Mouse (Mus musculus): ENCODE measurements around the gene Lama1.
A peak's percentile ranks its signal among the peaks of the same experiment; 100 is the strongest.

Gene Lama1

DNA sequence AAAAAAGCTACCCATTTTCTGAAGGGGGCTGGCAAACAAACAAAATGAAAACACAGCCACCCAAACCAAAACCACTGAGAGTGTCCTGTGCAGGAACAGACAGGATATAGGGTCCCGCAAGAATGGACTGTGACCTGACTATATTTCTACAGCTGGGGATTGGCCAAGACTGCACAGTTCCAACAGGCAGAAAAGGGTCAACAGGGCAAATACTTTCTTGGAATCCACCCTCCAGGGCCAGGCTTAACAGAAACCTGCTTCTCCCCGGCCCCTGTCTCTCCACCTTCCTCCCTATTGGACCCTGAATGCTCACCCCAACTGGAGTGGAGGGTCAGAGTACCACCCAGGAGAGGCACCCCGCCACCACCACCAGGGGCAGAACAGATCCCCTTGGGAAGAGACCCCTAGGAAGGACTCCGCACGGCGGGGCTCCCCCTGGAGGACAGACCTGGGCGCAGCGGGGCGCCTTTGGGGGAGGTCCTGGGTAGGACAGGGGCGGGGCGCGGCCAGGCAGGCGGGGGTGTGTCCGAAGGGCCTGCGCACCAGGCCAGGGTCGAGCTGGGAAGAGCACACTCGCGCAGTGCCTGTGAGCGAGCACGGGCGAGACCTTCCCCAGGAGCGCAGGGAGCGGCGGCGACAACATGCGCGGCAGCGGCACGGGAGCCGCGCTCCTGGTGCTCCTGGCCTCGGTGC, at the start of gene Lama1:
Gene Lama1, plus strand, starts transcription at position 566 of the 693 bp plus-strand sequence.
- DNase-seq (ENCODE audit: inconsistent age in 2 of 2, low spot score in 1 of 2), result peak; percentile 92 to 96

DNA sequence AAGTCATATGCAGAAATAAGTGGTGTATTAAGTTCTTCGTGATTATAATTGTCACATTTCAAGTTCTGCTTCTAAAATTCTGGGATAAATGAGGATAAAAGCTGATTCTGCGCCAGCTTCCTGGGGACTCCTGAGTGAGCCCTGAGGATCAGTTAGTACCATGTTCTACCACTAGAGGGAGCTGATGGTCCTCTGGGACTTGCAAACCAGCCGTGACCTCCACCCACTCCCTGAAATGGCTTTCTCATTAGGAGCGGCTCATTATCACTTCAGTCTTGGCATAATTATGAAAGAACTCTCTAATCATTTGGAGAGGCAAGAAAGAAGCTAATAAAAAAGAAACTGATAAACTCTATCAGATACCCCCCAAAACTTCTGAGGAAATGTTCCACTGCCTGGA, 45.6 kb upstream of the Lama1 start:
- DNase-seq (ENCODE audit: inconsistent age in 2 of 2, low spot score in 1 of 2), result peak; percentile 56 to 93

DNA sequence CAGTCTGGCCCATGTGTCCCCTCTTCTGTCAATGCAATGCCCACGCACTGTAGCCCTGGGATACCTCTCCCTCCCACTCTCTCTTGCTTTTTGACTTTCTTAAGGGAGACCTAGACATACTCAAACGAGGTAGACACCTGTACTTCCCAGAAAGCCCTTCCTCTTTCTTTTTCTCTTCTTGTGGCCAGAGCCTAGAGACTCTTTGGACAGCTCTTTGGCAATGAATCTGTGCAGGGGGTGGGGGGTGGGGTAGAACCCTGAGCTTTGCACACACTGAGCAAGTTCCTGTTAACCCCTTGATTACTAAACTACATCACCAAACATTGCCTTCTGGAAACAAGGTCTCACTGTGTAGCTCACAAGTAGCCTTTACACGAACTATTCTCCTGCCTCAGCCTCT, 32.8 kb upstream of the Lama1 start:
- DNase-seq (ENCODE audit: inconsistent age in 2 of 2, low spot score in 1 of 2), result no peak

DNA sequence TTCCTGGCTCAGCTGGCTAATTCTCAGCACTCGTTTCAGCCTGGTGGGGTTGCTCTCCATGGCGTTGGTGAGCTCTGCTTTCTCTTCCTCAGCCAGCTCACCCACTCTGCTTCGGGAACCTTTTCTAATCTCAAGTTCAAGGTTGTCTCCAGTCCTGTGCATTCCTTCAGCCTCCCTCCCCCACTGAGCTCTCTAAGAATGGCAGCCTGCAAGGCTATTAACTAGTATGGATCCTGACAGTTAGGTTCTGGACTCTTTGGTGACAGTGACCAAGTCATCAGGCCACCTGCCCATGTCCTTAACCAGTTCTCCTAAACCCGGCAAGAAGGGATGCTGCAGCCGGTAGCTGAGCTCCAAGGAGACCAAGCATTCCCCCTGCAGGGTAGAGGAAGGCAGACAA, 30.1 kb upstream of the Lama1 start:
- peak; percentile 63 to 82 for DNase-seq (ENCODE audit: inconsistent age in 2 of 2, low spot score in 1 of 2)

DNA sequence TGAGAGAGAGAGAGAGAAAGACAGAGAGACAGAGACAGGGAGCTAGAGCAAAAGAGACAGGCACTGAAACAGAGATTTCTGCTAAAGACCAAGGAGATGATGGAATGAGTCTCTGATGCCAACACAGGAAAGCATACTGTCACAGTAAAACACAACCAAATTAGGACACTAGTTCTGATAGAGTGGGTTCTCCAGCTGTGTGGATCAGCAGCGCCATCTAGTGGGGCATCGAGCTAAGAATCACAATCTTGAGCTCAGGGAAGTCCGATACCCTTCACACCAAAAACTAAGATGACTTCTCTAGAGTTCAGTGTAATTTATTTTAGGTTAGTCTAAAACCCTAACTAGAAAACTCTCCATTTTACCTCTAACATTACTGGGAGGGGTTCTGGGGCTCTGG, 29.1 kb upstream of the Lama1 start:
- DNase-seq (ENCODE audit: inconsistent age in 2 of 2, low spot score in 1 of 2), result peak; percentile 75 to 90

DNA sequence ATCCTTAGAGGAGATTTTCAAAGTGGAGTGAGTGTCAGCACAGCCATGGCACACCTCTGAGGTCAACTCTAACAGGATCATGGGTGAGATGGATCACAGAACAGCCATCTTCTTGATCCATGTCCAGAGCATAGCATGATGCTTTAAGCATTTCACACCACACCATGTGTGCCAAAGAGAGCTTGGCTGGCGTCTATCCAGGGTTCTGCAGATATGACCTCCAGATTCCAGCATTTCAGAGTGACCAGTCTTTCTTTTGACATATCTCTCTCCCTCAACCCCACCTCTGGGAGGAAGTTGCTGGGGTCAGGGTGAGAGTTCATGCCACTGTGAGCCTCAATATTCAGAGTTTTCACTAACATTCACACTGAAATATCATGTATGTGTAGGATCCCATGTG, 18.5 kb upstream of the Lama1 start:
- DNase-seq (ENCODE audit: inconsistent age in 2 of 2, low spot score in 1 of 2), result peak in 1 of 2 experiments; percentile 54

DNA sequence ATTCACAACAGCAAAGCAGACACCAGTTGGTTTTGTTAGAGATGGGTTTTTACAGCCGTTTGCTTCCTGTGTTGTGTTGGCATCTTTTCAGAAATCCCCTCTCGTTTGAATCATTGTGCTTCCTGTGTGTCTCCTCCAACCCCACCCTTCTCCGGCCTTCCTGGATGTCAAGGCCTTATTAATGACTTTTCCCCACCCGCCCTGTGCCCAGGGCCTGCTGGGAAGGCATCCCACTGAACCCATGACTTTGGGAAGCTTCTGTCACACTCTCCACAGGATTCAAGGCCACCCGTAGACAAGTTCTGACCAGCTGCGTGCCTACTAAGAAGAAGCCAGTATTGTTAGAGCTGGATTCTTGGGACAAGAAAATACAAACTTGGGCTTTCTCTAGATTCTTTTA, 16.0 kb upstream of the Lama1 start:
- DNase-seq (ENCODE audit: inconsistent age in 2 of 2, low spot score in 1 of 2), result peak; percentile 44 to 59

DNA sequence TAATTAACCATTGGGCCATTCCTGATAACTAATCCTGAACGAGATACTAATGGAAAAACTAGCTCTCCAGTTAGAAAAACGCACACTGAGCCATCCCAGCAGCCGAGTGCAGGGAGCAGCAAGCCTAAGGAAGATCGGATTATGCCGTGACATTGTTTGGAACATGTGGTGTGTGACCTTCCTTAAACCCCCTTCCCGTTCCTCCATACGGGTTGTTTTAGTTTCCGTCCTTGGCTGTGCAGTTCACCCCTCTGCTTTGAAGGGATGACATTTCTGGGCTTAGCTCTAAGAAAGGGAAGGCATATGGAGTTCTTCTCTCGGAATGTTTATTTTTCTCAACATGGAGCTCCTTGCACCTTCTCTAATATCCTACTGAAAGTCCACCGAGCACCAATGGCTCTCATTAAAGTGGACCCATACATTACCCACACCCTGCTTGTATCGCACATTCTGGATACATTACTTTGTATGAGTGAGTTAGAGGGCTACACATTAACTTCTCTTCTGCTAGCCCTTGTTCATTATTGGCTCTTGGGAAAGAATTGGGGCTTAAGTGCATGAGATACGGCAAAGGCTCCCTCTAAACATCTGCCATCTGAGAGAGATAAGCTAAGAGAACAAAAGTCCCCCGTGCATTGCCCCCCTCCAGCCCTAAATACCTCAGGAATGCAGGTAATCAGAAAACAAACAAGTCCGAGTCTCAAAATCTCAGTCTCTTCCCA, 11.9 kb upstream of the Lama1 start:
- DNase-seq (ENCODE audit: inconsistent age in 2 of 2, low spot score in 1 of 2), result no peak

DNA sequence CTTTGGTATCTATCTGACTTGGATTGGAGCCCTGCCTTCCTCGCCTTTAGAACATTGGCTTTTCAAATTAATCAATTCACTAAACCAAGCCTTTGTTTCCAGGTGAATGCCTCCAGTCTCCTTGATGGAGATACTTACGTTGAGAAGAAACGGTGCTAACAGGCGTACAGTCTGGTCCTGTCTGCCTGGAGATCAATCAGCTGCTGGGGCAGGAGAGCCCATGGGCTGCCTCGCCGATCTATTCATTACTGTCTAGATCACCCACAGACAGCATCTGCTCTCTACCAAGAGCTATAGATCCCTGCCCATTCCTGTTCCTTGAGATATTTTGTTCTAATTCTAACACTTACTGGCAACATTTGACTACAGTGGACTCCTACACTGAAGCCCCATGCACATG, 9.6 kb upstream of the Lama1 start:
- DNase-seq (ENCODE audit: inconsistent age in 2 of 2, low spot score in 1 of 2), result no peak

DNA sequence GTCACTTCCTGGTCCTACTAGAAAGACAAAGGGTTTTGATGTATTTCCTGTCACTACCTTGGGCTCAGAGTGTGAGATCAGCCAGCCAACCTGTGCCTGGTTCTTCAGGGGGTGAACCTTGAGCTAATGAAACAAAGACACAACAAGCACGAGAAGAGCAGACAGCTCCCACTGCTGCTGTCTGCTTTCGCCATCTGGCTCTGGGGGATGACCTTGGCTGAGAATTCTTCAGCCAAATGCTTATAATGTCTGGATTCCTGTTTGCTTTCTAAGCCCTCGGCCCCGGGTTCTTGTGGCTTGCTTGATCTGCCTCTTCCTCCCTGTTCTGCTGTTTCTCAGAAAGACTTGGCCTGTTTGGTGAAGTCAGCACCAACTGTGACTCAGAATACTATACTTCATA, 6.4 kb upstream of the Lama1 start:
- DNase-seq (ENCODE audit: inconsistent age in 2 of 2, low spot score in 1 of 2), result peak; percentile 25 to 65

DNA sequence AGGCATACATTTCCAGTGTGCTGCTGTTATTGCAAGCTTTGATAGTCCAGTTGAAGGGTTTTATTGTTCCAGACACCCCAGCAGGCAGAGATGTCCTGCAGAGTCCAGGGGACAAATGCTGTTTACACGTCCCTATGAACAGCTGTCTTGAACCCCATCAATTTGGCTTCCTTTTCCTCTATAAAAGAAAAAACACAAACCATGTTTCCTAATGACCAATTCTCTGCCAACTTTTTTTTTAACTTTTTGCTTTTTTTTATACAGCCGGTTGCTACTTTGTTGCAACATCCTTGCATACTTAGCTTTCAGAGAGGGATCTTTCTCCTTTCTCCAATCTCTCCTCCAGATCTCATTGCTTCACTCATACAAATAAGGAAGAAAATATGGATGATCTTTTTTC, 4.4 kb upstream of the Lama1 start:
- no peak for DNase-seq (ENCODE audit: inconsistent age in 2 of 2, low spot score in 1 of 2)

DNA sequence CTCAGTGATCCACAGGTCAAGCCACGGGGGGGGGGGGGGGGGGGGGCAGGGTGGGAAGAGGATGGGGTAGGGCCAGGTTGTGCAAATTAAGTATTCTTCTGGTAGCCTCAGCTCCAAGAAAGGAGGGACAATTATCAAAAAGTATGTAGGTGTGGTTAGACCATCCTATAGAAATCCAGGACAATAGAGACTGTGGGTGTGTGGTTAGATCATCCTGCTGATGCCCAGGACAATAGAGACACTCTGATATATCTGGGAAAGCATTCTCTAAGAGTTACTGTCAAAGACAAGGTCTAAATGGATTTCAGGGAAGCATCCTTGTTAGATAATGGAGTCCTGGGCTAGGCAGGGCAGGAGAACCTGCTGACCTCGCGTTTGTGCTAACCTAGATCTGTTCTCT, 3.2 kb upstream of the Lama1 start:
- no peak for DNase-seq (ENCODE audit: inconsistent age in 2 of 2, low spot score in 1 of 2)

DNA sequence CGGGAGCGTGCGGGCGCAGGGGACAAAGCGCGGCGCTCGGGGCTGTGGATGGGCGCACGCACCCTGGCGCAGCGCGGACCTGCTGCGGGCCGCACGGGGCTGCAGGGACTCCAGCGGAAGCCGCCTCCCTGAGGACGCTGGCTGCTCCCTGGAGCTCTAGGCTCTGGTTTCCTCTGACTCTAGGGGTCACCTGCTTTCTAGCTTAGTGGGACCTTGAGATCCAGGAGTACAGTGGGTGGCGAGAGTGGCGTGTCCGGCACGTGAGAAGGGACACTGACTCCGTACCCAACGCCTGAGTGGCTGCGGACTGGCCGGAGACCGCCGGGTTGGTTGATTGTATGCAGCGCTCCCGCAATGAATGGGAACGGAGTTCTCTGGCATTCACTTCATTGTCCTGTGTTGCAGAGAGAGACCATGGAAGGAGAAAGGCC, 417 bp downstream of the Lama1 start:
- no peak for DNase-seq (ENCODE audit: inconsistent age in 2 of 2, low spot score in 1 of 2)

DNA sequence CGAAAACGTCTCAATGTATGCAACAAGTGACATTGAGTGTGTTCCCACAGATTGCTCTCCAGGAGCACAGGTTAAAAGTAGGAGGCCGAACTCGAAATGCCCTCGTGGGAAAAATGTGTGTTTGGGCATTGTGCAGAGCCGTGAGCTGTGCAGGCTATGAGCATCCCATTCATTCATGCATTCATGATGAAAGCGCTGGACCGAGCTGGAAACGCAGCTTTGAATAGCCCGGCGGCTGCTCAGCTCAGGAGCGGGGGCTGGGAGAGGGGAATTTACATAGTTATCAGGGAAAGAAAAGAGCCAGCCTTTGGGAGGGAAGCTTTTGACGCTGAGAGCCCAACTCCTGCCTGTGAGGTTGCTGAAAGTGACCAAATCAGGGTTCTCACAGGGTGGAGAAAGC, 1.2 kb downstream of the Lama1 start:
- peak; percentile 38 to 73 for DNase-seq (ENCODE audit: inconsistent age in 2 of 2, low spot score in 1 of 2)

DNA sequence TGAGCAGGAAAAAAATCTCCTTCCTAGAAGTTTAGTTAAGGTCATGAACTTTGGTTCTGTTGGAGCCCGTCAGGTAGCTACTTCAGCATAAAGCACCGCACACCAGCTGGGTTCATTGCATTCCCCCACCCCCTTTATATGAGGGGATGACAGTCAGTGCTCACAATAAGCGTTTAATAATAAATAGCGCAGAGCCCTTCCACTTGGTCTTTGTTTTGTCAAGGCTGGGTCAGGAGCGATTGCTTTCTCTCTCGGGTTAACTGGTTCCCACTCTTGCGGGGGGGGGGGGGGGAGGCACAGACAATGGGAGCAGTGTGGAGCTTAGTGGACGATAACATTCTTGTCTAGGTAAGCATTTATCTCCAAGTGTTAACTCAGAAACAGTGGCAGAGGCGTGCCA, 4.7 kb downstream of the Lama1 start:
- DNase-seq (ENCODE audit: inconsistent age in 2 of 2, low spot score in 1 of 2), result no peak

DNA sequence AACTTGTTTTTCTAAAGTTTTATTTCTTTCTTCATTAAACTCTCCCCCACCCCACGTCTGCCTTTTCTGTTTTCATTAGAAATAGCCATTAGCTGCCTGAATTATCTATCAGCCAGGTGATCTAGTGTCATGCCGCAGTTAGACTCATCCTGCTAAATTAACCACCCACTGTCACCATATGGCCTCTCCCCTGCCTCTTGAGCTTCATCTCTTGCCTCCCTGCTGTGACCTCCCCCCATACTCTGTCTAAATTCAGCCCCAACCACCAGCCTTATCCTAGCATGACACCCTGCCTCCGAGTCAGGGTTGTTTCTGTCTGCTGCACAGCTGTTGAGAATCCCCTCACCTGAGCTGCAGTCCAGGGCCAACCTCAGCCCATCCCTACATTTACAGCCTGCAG, 5.9 kb downstream of the Lama1 start:
- no peak for DNase-seq (ENCODE audit: inconsistent age in 2 of 2, low spot score in 1 of 2)

DNA sequence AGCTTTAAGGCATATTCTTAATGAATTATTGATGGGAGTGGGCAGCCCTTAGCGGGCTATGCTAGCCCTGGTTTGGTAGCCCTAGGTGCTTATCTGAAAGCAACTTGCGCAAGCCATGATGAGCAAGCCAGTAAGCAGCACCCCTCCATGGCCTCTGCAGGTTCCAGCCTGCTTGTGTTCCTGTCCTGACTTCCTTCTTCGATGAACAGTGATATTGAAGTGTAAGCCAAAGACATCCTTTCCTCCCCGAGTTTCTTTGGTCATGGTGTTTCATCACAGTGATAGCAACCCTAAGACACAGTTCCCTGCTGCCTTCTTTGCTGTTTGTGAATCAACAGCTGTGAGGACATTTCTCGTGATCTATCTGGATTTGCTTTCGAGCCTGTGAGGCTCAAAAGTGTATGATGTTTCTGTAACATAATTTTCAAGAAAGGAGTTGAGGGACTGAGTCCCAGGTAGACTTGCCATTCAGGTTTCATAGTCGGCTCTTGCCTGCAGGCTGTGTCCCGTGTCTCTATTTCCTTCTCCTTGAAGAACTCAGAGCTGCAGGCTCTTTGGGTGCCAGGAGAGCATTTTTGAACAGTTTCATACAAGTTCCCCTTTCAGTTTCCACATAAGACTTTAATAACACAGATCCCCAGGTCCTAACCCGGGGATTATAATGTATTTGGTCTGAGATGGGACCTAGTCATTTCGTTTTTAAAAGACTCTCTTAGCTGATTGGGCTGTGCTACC, 8.1 kb downstream of the Lama1 start:
- no peak for DNase-seq (ENCODE audit: inconsistent age in 2 of 2, low spot score in 1 of 2)

DNA sequence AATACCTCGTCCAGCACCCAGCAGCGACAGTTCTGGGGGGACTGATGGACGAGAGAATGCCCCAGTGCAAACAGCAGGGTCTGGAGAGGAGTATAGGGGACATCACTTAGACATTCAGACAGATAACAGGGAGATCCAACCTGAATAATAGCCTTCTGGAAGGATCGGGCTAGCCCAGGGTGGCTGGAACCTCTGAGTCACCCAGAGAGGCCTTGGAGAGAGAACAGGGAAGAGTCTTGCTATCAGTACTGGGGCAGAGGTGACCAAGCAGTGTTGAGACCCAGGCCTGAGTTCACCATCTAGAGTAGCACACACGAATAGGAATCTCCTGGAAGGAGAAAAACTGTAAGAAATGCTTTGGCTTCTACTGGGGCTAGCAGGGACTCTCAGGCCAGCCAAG, 9.3 kb downstream of the Lama1 start:
- peak; percentile 81 to 82 for DNase-seq (ENCODE audit: inconsistent age in 2 of 2, low spot score in 1 of 2)

DNA sequence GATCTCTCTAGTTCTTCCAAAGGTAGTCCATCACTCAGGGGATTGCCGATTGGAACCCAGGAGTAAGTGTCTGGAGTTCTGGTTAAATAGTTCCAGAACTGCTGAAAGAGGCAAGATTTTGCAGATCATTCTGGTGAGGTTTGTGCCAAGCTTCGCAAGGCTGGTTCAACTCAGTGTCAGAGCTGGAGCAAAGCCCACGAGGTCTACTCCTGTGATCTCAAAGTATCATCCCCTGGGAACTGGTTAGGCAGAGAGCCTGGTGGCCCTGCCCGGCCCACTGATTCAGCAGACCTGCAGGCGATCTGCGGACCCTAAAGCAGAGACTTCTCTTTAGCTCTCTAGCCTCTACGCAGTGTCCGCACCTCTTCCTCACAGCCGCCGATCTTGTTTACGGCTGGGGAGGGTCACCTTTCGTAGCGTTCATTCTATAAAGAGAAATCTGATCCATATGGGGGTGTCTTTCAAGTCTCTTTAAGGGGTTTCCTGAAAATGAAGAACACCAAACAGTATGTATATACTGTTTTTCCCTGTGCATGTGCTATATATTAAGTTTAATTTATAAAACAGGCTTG, 10.8 kb downstream of the Lama1 start:
- peak; percentile 41 to 71 for DNase-seq (ENCODE audit: inconsistent age in 2 of 2, low spot score in 1 of 2)

DNA sequence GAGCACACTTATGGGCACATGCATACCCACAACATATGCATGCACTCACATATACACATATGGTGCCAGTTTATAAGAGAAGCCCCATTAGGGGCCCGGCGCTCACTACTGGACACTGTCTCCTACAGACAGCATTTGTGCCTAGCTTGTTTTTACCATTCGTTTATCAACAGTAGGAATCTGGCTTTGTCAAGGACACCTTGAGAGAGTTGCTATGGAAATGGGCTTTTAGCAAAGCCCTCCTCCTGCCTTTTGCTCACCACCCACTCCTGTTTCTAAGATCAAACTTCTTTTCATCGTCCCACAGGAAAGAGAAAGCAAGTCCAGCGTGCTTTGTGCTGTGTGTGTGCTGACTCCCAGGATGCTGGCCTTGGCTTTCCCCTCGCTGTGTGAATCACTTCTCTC, 13.3 kb downstream of the Lama1 start:
- DNase-seq (ENCODE audit: inconsistent age in 2 of 2, low spot score in 1 of 2), result peak; percentile 60 to 80

DNA sequence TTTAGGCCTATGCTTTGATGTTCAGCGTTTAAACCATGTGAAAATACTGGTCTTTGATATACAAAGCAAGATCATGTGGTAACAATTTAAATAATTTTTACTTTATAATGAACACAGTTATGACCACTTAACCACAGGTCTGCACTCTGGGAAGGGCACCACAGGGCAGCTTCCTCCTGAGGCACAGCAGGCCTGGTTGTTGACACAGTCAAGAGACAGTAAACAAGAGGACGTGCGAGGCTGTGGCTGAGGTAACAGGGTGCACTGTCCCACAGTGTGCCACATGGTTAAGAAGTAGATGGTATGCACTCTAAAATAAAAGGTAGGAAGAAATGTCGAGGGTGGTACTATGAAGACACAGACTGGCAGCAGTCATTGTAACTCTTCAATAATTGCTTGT, 14.3 kb downstream of the Lama1 start:
- peak in 1 of 2 experiments; percentile 60 for DNase-seq (ENCODE audit: inconsistent age in 2 of 2, low spot score in 1 of 2)

DNA sequence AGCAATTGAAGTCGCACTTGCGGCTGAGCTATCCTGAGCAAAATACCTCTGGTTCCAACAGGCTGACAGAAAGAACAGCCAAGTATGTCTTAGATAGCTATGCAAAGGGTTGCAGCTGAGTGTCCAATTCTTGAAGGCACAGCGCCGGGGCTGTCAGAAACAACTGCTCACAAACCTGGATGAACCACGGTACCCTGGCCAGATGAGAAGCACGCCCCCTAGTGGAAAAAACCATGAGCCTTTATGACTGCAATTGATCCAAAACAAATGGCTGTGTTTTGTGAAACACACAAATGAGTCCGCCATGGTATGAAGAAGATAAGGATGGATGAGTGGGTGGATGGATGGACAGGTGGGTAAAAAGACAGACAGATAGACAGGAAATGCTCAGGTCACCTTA, 15.9 kb downstream of the Lama1 start:
- DNase-seq (ENCODE audit: inconsistent age in 2 of 2, low spot score in 1 of 2), result peak; percentile 55 to 79
